Mouse (Mus musculus): ENCODE results near the gene Higd1a. TPM values are rescaled to one million over a fixed set of nuclear protein-coding genes. Genes with fewer than 3 reads are reported as not detected.

Higd1a gene
- polyA plus RNA-seq (2015; fragmentation: Nextera tagmentation; extraction: Ambion mirVana), result 206 and 251 TPM in 2 replicates

GRCm38 (mm10) chr9:121858153-121858488, at the start of gene Higd1a:
Gene Higd1a, minus strand, starts transcription at chr9:121858362.
- H3K27me3 ChIP-seq, result no peaks in the 10 kb centered on the region
- no peaks in the 10 kb centered on the region; the same call in 1 of the 2 replicates for H3K36me3 ChIP-seq
- H3K9me3 ChIP-seq (replicated peaks), result no peaks in the 10 kb centered on the region
- peak within 1 kb of the TSS; percentile 99 for H3K27ac ChIP-seq
- H3K4me2 ChIP-seq, result peak within 1 kb of the TSS; percentile 75
- 9% methylated on average over 6 of the region's 6 CpGs for WGBS
- ATAC-seq (replicated peaks; ENCODE audit: insufficient number of reproducible peaks, insufficient read depth, low FRiP score, low read depth), result no peak
- peak within 1 kb of the TSS; percentile 81 for H3K9ac ChIP-seq
- H3K4me1 ChIP-seq (replicated peaks), result peaks cover 14% of the 10 kb centered on the region; the same call in 1 of the 2 replicates
- H3K4me3 ChIP-seq, result peak within 1 kb of the TSS; percentile 89

- H3K4me2 ChIP-seq, result no peak overlapping the region
- H3K36me3 ChIP-seq, result no peaks in the 10 kb centered on the region
- no peak for ATAC-seq (replicated peaks; ENCODE audit: insufficient number of reproducible peaks, insufficient read depth, low FRiP score, low read depth)
- H3K27me3 ChIP-seq, result no peaks in the 10 kb centered on the region
- H3K4me3 ChIP-seq, result no peak overlapping the region
- H3K9me3 ChIP-seq (replicated peaks), result no peaks in the 10 kb centered on the region
- no peaks in the 10 kb centered on the region; the same call in 1 of the 2 replicates for H3K4me1 ChIP-seq (replicated peaks)
- WGBS, result 76% methylated on average over 10 of the region's 10 CpGs
- H3K9ac ChIP-seq, result no peak overlapping the region
- no peak overlapping the region for H3K27ac ChIP-seq
Measured at GRCm38 (mm10) chr9:121907356-121908070, 49.4 kb upstream of the Higd1a start.

GRCm38 (mm10) chr9:121906456-121906855, 48.3 kb upstream of the Higd1a start:
- no peak overlapping the region for H3K4me3 ChIP-seq
- ATAC-seq (replicated peaks; ENCODE audit: insufficient number of reproducible peaks, insufficient read depth, low FRiP score, low read depth), result no peak
- 75% methylated on average over 5 of the region's 5 CpGs for WGBS
- no peak overlapping the region for H3K9ac ChIP-seq
- H3K4me2 ChIP-seq, result no peak overlapping the region
- no peaks in the 10 kb centered on the region for H3K27me3 ChIP-seq
- H3K27ac ChIP-seq, result no peak overlapping the region
- H3K4me1 ChIP-seq (replicated peaks), result no peaks in the 10 kb centered on the region; the same call in 1 of the 2 replicates
- H3K9me3 ChIP-seq (replicated peaks), result no peaks in the 10 kb centered on the region
- H3K36me3 ChIP-seq, result no peaks in the 10 kb centered on the region

GRCm38 (mm10) chr9:121905556-121906185, 47.5 kb upstream of the Higd1a start:
- H3K4me2 ChIP-seq, result no peak overlapping the region
- no peak overlapping the region for H3K27ac ChIP-seq
- H3K9me3 ChIP-seq (replicated peaks), result no peaks in the 10 kb centered on the region
- H3K36me3 ChIP-seq, result no peaks in the 10 kb centered on the region
- no peaks in the 10 kb centered on the region for H3K27me3 ChIP-seq
- 75% methylated on average over 4 of the region's 4 CpGs for WGBS
- ATAC-seq (replicated peaks; ENCODE audit: insufficient number of reproducible peaks, insufficient read depth, low FRiP score, low read depth), result no peak
- H3K4me1 ChIP-seq (replicated peaks), result no peaks in the 10 kb centered on the region; the same call in 1 of the 2 replicates
- no peak overlapping the region for H3K9ac ChIP-seq
- H3K4me3 ChIP-seq, result no peak overlapping the region

- Histone ChIP-seq H3K4me2 (no peak overlapping the region), H3K4me3 (no peak overlapping the region), H3K36me3 (no peaks in the 10 kb centered on the region), H3K4me1 (replicated peaks) (no peaks in the 10 kb centered on the region; the same call in 1 of the 2 replicates), H3K9me3 (replicated peaks) (no peaks in the 10 kb centered on the region), H3K27me3 (no peaks in the 10 kb centered on the region), H3K27ac (no peak overlapping the region), H3K9ac (no peak overlapping the region)
- no peak for ATAC-seq (replicated peaks; ENCODE audit: insufficient number of reproducible peaks, insufficient read depth, low FRiP score, low read depth)
- WGBS, result 85% methylated on average over 7 of the region's 7 CpGs
Measured at GRCm38 (mm10) chr9:121904946-121905345, 46.8 kb upstream of the Higd1a start.

GRCm38 (mm10) chr9:121904319-121904718, 46.2 kb upstream of the Higd1a start:
- no peak for ATAC-seq (replicated peaks; ENCODE audit: insufficient number of reproducible peaks, insufficient read depth, low FRiP score, low read depth)
- Histone ChIP-seq H3K27ac (no peak overlapping the region), H3K4me2 (no peak overlapping the region), H3K36me3 (no peaks in the 10 kb centered on the region), H3K4me3 (no peak overlapping the region), H3K9me3 (replicated peaks) (no peaks in the 10 kb centered on the region), H3K27me3 (no peaks in the 10 kb centered on the region), H3K9ac (no peak overlapping the region), H3K4me1 (replicated peaks) (no peaks in the 10 kb centered on the region; the same call in 1 of the 2 replicates)
- WGBS, result 86% methylated on average over 4 of the region's 4 CpGs

- H3K4me1 ChIP-seq (replicated peaks), result no peaks in the 10 kb centered on the region; the same call in 1 of the 2 replicates
- no peaks in the 10 kb centered on the region for H3K36me3 ChIP-seq
- H3K9me3 ChIP-seq (replicated peaks), result no peaks in the 10 kb centered on the region
- no peaks in the 10 kb centered on the region for H3K27me3 ChIP-seq
- ATAC-seq (replicated peaks; ENCODE audit: insufficient number of reproducible peaks, insufficient read depth, low FRiP score, low read depth), result no peak; the same call in 1 of the 2 replicates
- no peak overlapping the region for H3K27ac ChIP-seq
- no peak overlapping the region for H3K9ac ChIP-seq
- 64% methylated on average over 8 of the region's 8 CpGs for WGBS
- no peak overlapping the region for H3K4me2 ChIP-seq
- no peak overlapping the region for H3K4me3 ChIP-seq
Measured at GRCm38 (mm10) chr9:121903476-121904305, 45.5 kb upstream of the Higd1a start.

- H3K27ac ChIP-seq, result no peak overlapping the region
- ATAC-seq (replicated peaks; ENCODE audit: insufficient number of reproducible peaks, insufficient read depth, low FRiP score, low read depth), result no peak
- WGBS, result 76% methylated on average over 5 of the region's 5 CpGs
Measured at GRCm38 (mm10) chr9:121901710-121902700, 43.8 kb upstream of the Higd1a start.

GRCm38 (mm10) chr9:121900282-121900855, 42.2 kb upstream of the Higd1a start:
- ATAC-seq (replicated peaks; ENCODE audit: insufficient number of reproducible peaks, insufficient read depth, low FRiP score, low read depth), result no peak
- H3K27ac ChIP-seq, result no peak overlapping the region
- 77% methylated on average over 5 of the region's 5 CpGs for WGBS

More at GRCm38 (mm10) chr9:121901710-121902700, 43.8 kb upstream of the Higd1a start:
- Histone ChIP-seq H3K27me3 (no peaks in the 10 kb centered on the region), H3K4me3 (no peak overlapping the region), H3K36me3 (no peaks in the 10 kb centered on the region), H3K9ac (no peak overlapping the region), H3K4me1 (replicated peaks) (no peaks in the 10 kb centered on the region; the same call in 1 of the 2 replicates), H3K4me2 (no peak overlapping the region), H3K9me3 (replicated peaks) (no peaks in the 10 kb centered on the region)

GRCm38 (mm10) chr9:121899306-121899705, 41.1 kb upstream of the Higd1a start:
- no peaks in the 10 kb centered on the region for H3K9me3 ChIP-seq (replicated peaks)
- no peak overlapping the region for H3K4me3 ChIP-seq
- H3K27me3 ChIP-seq, result no peaks in the 10 kb centered on the region
- H3K36me3 ChIP-seq, result no peaks in the 10 kb centered on the region
- ATAC-seq (replicated peaks; ENCODE audit: insufficient number of reproducible peaks, insufficient read depth, low FRiP score, low read depth), result no peak
- H3K27ac ChIP-seq, result no peak overlapping the region
- H3K4me2 ChIP-seq, result no peak overlapping the region
- H3K9ac ChIP-seq, result no peak overlapping the region
- H3K4me1 ChIP-seq (replicated peaks), result 0 out of 2 replicates have a peak, but pooled peaks cover 3% of the 10 kb centered on the region
- 46% methylated on average over 6 of the region's 6 CpGs for WGBS

More at GRCm38 (mm10) chr9:121900282-121900855, 42.2 kb upstream of the Higd1a start:
- H3K4me2 ChIP-seq, result no peak overlapping the region
- no peaks in the 10 kb centered on the region for H3K27me3 ChIP-seq
- 0 out of 2 replicates have a peak, but pooled peaks cover 3% of the 10 kb centered on the region for H3K4me1 ChIP-seq (replicated peaks)
- no peak overlapping the region for H3K4me3 ChIP-seq
- H3K9me3 ChIP-seq (replicated peaks), result no peaks in the 10 kb centered on the region
- H3K9ac ChIP-seq, result no peak overlapping the region
- H3K36me3 ChIP-seq, result no peaks in the 10 kb centered on the region

Data from heart, embryonic 15.5 days (tissue).